Mouse (Mus musculus) mouse embryonic stem cell (cell line): ENCODE measurements around the gene Gm10320.

ENCODE experiments used
- in situ Hi-C, 2 experiments: fragments of 300-500 bp; cut with MboI; formaldehyde crosslinking; loops; 1 replicate in 1 of 2; 3 replicates in 1 of 2; pipeline ENCODE4 v1.14.3; 2019 to 2020; ENCODE audit warnings: low sequenced_read_pairs in 2 of 2, low pct_unique_long_range_greater_than_20kb in 1 of 2, mixed read lengths in 1 of 2; ENCODE audit not compliant: unreplicated experiment in 1 of 2

The Gm10320 gene

DNA sequence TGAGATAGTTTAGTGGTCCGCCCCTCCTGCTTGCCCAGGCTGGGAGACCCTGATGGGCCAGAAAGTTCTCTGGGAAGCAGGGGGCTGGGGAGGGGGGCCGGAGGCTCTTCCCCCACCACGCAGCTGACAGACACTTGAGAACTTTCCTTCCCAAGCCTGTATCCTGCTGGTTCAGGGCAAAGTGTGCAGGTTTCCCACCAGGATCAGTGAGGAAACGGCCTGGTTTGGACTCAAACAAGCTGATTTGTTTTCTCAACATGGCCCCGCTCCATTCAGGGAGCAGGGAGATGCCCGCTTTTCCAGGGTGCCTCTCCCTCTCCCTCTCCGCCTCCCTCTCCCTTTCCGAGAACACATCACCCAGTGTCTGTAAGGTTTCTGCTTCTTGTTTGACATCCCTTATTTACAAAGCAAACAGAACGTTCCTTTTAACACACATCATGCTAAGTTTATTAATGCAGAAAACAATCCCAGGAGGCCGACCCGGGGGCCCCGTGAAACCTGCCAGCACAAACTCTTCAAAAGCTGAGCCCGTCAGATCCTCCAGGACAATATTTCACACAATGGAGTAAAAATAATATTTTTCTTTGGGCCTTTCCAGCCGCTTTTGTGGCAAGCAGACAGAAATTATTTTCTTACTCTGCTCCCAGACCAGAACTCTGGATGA is 15.5 kb downstream of the Gm10320 start:
- in situ Hi-C loops, result no loop called here

DNA sequence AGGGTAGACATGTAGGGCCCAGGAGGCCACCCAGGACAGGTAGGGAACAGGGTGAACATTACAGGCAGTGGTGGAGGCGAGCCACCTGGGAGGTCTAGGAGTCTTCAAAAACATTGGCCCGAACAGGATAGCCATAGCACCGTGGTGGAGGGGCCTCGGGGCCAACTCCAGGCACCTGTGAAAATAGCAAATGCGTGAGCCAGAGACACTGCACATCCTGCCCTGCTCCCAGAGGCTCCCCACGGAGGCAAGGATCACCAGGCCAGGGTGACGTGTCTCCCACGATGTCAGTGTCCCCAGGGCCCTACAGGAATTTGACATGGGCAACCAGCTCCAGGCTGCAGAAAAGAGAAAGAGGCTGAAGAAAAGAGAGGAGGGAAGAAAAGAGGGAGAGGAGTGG is 16.1 kb downstream of the Gm10320 start:
- in situ Hi-C loops, result no loop called here

DNA sequence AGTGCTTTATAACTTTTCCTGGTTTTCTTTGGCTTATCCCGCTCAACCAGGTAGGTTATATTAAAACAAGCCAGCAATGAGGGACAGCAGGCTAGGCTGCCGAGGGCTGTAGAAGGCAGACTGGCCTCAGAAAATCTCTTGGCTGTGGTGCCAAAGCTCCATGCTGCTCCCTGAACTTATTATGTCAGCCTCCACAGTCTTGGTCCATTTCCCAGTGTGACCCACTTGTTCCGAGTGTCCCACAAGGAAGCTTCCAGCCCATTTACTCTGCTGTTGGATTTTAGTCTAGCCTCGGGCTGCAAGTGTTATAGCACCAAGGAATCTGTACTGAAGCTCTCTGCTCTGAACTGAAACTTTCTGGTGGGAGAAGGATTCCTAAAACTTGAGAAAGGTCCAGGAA is 18.8 kb downstream of the Gm10320 start:
- in situ Hi-C loops, result no loop called here

DNA sequence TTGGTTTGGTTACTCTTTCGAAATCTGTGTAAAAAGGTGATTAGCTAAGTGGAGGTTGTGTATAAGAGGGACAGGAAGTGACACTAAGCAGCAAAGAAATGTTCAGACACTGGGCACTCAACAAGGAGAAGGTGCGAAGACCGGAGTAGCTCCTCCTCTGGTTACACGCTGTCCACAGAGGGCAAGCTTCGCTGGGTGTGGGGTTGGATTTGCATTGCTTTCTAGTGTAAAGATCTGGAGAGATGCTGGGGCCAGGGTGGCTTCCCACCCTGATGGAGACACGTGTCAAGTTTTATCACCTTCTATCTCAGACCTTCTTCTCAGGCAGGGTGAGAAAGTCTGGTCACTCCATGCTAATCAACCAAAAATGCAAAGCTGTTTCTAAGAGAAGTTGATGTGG is 20.0 kb downstream of the Gm10320 start:
- in situ Hi-C loops, result no loop called here

DNA sequence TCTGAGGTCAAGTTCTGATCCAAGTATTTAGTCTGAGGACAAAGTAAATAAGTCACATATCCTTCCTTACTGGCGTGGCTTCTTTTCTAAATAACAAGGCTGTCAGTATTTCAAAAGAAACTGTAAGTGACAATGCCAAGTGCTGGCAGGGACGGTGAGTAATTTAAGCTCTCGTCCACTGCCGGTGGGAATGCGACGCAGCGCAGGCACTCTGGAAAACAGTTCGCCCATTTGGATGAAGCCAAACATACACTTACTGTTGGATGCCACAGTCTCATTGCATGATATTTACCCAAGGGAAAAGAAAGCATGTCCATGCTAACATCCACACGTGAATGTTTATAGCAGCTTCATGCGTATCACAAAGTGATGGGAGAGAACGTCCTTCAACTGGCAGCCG is 21.5 kb downstream of the Gm10320 start:
- in situ Hi-C loops, result no loop called here

DNA sequence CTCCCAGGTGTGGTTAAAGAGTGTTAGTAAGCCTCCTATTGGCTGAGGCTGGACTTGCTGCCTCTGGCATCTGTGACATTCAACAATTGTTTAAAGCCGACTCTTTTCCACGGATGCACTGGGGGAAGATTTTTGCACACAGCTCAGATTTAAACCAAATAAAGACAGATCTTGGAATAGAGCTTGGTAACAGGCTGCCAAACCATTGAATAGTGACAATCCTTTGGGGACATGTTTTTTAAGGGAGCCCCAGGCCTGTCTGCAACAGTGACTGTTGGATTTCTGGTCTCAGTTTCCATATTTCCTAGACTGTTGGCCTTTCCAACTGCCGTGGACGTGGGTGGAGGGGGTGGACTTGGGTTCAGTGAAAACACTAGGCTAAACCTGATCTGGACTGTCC is 21.9 kb downstream of the Gm10320 start:
- in situ Hi-C loops, result no loop called here

DNA sequence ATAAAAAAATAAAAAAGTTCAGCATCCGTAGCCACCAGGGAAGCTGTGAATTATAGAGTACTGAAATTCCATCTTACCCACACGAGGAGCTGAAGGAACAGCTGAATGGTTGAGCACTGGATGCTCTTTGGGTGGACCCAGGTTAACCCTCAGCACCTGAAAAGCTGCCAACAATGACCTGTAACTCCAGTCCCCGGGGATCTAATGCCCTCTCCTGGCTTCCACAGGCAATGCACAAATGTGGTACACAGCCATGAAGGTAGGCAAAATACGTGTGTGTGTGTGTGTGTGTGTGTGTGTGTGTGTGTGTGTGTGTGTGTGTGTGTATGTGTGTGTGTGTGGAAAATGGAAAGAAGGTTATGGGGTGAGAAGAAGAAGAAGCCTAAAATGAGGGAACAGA is 30.3 kb downstream of the Gm10320 start:
- in situ Hi-C loops, result no loop called here

DNA sequence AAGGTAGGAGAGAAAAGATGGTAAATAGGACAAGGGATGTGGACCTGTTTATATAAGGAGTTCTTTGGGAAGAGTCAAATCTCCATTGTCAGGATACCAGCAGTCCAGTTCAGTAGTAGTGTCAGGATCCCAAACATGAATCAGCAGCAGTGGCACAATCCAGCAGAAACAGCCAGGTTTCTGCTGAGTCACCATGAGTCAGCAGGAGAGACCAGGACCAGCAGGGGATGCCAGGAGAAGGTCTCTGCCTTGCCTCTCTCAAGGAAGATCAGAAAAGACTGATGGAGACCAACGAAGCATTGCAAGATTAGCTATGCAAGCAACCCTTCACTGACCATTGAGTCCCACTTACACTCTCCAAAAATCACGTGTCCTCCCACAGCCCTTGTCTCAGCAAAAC is 35.4 kb downstream of the Gm10320 start:
- in situ Hi-C loops, result no loop called here

DNA sequence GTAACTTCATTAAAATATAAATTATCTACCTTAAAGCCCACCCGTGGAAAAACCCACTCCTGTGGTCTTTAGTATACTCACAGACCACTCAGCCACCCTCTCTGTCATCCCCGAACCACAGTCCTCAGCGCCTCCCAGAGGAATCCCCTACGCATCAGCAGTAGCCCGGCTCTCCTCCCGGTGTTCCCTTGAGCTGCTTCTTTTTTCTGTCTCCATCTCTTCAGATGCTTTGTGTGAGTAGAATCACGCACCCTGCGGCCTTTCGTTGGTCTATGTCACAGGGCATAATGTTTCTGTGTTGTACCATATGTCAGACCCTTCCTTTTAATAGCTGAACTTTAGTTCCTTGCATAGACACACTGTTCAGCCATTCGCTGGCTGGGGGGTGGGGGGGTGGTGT is 36.2 kb downstream of the Gm10320 start:
- in situ Hi-C loops, result no loop called here

DNA sequence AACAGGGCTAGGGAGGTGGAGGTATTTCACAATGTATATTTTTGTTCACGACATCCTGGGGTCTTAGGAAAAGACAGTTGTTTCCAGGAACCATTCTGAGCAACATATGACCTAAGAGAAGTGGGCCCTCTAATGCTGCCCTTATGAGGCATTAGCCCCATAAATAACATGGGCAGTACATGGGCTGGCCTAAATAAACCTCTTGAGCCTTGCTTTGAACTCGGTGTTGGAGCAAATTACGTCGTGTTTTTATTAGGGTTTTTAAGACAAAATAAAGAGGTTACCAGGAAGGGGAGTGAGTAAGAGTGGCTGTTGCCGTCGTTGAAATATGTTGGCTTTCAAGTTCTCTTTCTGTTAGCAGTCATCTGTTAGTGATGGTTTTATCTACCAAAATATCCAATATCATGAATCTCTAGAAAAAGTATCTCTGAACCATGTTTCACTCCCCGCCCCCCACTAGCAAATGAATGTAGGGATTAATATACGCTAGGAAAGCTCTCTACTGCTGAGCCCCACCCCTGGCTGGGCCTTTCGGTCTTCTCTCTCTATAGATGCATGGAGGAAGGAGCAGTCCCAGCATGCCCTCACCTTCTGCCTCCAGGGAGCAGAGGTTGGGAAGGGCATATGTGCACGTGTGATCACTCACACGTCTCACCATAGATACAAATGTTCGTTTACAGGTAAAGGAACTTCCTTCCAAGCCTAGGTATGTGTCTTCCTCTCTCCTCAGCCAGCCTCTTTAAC is 37.4 kb downstream of the Gm10320 start:
- in situ Hi-C loops, result no loop called here

DNA sequence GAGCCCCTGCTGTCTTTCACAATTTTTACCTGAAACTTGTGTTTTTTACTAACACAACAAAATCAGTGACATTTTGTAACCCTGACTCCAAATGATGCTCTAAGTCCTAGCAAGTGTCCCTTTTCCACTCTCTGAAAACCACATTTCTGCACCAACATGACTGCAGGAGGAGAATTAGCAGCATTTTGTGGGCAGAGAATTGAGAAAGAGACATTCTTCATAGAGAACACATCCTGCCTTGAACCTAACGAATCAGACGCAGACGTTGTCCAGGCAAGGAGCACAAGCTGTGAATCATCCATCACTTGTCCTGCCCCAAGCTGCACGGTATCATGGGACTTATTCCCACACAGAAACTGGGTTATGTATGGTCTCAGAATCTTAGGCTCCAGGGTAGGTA is 38.7 kb downstream of the Gm10320 start:
- in situ Hi-C loops, result no loop called here

DNA sequence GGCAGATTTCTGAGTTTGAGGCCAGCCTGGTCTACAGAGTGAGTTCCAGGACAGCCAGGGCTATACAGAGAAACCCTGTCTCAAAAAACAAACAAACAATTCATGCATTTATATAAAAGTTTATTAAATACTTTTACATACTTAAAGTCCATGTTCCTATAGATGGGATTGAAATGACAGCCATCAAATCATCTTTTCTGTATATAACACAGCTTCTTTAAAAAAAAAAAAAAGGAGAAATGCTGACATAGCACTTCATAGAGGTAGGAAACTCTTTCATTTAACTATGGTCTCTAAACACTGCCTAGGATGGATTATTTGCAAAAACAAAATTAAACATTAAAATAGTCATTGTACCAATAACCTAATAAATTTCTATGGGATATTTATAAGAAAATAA is 43.1 kb downstream of the Gm10320 start:
- in situ Hi-C loops, result no loop called here

DNA sequence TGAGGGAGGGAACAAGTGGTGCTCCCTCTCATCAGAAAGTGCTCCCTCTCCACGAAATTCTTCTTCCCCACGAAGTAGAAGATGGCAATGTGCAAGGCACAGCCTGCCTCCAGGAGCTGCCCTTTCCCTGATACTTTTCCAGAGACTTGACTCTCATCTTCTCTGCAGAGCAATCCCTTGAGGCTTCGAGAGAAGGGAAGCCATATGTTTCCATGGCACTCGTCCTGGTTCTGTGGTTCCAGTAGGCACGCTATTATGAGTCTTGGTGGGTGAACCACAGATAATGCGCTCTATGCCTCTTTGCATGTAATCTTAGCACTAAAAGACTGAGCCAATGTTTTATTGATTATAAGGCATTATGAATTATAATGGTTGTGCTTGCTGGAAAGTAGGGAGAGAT is 44.1 kb downstream of the Gm10320 start:
- in situ Hi-C loops, result no loop called here

DNA sequence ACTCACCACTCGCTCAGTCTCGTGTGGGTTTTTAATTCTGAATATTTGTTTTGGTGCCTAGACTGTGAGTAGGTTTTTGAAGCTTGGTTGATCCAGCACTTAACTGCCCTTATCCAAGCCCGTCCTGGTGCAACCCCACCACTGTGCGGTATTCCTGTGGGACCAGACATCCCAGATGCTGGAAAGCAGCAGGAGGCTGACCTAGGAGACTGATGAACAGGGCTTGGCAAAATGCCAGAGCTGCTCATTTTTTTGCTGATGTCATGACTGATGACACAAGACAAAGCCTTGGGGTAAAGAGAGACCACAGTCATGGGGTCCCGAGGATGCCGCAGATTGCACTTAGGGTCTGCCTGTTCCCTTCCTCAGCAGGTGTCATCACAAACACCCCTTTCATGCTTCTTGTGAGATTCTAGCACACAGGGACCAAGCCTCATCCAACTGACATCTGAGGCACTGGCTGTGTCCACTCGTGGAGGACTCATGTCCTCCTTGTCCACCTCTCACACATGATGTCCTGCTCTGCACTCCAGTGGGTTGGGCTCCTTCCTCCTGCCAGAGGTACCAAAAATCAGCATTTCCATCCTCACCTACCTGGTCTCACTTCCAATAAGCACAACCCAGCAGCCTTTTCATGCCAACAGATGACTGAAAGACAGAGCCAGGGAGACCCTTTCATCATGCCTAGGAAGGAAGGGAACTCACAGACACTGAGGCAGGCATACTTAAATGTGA is 46.2 kb downstream of the Gm10320 start:
- in situ Hi-C loops, result no loop called here

DNA sequence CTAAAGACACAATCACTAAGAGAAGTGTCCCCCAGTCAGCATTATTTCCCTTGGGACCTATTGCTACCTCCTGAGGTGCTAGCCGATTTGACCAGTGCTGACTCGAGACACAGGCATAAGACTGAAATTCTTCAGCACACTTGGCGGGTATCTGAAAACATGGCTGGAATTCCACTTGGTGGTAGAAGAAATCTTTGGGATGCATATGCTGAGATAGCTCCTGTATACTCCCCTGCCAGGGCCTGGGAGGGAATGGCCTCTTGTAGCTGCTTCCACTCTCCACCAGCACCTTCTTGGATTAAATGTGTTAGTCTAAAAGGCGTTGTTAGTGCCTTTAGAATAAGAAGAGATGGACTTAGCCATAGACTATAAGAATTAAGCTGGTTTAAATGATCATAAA is 50.8 kb downstream of the Gm10320 start:
- in situ Hi-C loops, result no loop called here

DNA sequence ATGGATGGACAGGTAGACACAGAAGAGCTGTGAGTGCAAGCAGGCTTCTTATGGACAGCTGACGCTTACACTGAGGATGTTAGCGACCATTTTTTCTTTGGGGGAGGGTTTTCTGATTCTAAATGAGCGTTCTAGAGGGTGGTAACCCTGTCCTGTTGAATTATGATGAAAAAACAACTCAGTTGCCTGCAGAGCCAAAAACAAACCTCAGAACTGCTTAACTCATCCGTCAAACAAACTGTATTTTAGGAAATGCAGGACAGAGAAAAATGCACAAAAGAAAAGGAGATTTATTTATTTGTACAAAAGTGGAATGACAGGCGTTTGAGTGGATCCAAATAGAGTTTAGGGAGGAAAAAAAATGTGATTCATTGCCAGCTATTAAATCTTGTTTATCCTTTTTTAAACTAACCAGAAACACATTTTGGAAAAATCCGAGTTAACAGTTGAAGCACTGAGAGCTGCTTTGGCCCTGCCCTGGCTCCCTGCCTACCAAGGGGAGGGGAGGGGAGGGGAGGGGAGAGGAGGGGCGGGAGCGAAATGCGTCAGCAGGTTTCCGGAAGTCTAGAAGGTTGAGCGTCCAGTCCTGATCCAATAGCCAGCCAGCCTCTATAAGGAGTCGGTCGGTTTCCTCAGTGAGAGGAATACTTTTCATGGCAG is 51.4 kb downstream of the Gm10320 start:
- in situ Hi-C loops, result no loop called here
